Mouse (Mus musculus) cerebellum, adult 8-10 months (tissue): ENCODE results near the gene Rhog.
A peak's percentile ranks its signal among the peaks of the same experiment; 100 is the strongest.
"Not testable (repeated sequence)": the region's sequence is repeated elsewhere in the genome, so short reads cannot be mapped to it uniquely, and the experiment has no call there.

Experiments used
- DNase-seq: peaks from one replicate; pipeline ENCODE4 v3.0.0; 2022

The Rhog gene

GRCm38 (mm10) chr7:102255954-102256353, at the start of gene Rhog:
TSS of gene Rhog (minus strand) at chr7:102256054.
- no peak for DNase-seq

- no peak for DNase-seq
Measured at GRCm38 (mm10) chr7:102305596-102305995, 49.7 kb upstream of the Rhog start.

DNA sequence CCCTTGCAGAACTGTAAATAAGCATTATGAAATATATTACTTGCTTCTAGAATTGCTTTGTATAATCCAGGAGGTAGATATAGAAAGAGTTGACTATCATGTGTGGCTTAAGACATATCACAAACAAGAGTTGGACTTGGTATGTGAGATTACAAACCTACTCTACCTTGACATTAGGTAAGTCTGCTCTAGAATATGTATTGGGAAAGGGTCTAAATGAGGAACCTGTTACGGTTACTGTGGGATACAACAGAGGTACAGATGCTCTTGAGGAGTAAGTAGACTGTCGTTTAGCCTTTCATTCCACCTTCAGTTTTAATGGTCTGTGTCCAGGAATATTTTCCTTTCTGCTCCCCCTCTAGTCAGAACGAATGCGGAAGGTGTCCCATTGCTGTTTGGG, 46.6 kb upstream of the Rhog start:
- DNase-seq = no peak

DNA sequence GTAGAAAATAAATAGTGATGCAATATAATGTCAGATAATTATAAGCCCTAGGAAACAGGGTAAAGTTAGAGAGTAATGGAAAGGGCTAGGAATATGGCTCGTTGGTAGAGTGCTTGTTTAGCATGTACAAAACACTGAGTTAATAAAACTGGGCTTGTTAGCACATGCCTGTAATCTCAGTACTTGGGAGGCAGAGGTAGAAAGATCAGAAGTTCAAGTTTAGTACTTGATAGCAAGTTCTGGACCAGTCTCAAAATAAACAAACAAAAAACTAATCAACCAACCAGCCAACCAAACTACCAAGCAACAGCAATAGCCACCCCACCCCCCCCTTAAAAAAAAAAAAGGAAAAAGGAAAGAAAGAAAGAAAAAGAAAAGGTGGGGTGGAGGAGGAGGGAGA, 44.9 kb upstream of the Rhog start:
- DNase-seq = no peak

- no peak for DNase-seq
Measured at GRCm38 (mm10) chr7:102293234-102293633, 37.4 kb upstream of the Rhog start.

DNA sequence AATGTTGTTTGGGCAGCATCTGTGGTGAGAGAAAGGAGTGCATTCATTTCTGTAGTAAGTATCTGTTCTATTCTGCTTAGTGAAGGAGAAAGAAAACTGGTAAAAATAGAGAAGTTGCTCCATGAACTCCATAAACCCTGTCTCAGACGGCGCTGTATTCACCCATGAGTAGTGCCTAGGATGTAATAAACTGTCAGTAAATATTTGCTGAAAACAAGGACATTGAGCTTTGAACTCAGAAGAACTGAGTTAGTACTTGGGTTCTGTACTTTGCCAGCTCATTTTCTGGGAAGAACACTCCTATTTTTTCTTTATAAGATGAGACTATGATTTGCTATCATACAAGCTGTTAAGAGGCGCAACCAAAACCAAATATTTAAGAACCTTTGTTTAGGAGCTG, 36.4 kb upstream of the Rhog start:
- no peak for DNase-seq

- no peak for DNase-seq
Measured at GRCm38 (mm10) chr7:102289466-102289865, 33.6 kb upstream of the Rhog start.

- no peak for DNase-seq
Measured at GRCm38 (mm10) chr7:102282261-102282660, 26.4 kb upstream of the Rhog start.

- no peak for DNase-seq
Measured at GRCm38 (mm10) chr7:102281403-102281802, 25.5 kb upstream of the Rhog start.

- DNase-seq = no peak
Measured at GRCm38 (mm10) chr7:102272422-102272948, 16.6 kb upstream of the Rhog start.

DNA sequence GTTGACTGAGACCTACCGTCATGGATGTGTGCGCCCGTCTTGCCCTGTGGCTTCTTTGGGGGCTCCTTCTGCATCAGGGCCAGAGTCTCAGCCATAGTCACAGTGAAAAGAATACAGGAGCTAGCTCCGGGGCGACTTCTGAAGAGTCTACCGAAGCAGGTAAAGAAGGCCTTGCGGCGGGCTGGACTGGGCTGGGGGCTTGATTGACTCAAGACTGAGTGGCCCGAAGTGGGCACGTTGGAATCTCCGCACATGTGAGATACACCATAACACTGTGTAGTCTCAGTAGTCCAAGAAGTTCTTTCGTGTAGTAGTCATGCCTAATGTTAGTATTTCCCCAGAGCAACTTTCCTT, 12.5 kb upstream of the Rhog start:
- DNase-seq = no peak

DNA sequence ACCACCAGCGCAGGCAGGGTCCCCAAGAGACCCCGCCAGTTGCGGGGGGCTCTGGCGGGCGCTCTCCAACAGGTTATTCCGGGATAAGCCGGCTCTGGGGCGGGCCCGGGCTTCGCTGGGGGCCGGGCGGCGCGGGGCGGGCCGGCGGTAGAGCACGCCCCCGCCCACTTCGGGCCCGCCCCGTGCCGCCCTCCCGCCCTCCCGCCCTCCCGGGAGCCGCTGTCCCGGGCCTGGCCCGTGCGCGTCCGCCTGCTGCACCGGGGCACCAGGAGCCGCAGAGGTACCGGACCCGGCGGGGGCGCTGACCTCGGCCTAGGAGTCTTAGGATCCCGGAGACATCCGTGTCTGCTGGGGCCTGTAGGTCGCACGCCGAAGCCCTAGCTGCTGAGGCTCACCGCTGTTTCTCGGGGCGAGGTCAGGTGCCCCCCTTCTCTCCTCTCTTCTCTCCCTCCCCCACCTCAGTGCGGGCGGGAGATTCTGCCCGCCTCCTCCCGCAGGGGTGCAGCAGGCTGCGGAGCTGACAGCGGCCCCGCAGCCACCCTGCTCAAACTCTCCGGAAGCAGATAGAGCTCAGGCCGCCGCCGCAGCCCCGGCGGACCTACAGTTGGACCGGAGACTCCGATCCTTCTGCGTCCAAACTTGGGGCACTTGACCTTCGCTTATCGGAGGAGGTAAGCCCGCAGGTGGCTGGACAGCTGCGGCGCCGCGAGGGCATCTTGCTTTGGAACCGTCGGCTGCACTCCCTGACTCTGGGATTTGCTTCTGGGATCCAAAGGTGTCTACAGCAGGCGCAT, 11.9 kb upstream of the Rhog start, which contains the start of gene Stim1:
Stim1 (plus strand) TSS at position 206 of the 794 bp plus-strand sequence.
- peak; percentile 66 for DNase-seq

DNA sequence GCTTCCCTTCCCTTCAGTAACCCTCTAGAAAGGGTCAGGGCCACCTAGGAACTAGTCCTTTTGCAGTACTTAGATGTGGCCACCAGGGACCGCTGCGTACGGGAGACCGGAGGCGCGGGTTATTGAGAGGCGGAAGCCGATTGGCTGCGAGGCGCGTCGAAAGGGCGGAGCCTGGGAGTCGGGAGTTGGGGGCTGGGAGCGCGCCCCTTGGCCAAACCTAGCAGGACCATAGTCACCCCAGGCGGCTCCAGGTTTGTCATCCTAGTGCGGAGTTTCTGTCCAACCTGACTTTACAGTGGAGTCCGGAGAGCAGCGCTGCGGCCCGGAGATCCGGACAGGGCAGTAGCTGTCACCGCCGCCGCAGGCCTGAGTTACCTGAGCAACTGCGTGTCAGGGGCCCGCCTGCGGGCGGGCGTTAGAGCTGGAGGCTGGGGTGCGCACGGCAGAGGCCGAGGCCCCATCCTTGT, 11.3 kb upstream of the Rhog start:
- DNase-seq = peak; percentile 97

- DNase-seq = no peak
Measured at GRCm38 (mm10) chr7:102266401-102267042, 10.7 kb upstream of the Rhog start.

- DNase-seq = not testable (repeated sequence)
Measured at GRCm38 (mm10) chr7:102266021-102266400, 10.2 kb upstream of the Rhog start.

GRCm38 (mm10) chr7:102263020-102263419, 7.2 kb upstream of the Rhog start:
- no peak for DNase-seq

DNA sequence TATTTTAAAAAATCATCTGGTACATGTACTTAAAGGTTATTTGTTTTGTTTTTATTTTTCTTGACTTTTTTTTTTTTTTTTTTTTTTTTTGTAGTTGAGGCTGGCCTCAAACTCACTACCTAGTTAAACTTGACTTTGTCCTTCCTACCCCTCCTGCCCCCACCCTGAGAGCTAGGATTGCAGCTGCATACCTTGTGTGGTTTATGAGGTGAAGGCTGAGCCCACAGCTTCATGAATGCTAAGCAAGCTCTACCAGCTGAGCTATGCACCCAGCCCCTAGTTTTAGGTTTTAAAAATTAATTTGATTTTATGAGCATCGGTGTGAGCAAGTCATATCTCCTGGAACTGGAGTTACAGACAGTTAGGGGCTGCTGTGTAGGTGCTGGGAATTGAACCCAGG, 4.7 kb upstream of the Rhog start:
- no peak for DNase-seq

- no peak for DNase-seq
Measured at GRCm38 (mm10) chr7:102259716-102260479, 4.0 kb upstream of the Rhog start.

GRCm38 (mm10) chr7:102258753-102259152, 2.9 kb upstream of the Rhog start:
- DNase-seq = no peak

GRCm38 (mm10) chr7:102258189-102258588, 2.3 kb upstream of the Rhog start:
- peak; percentile 75 for DNase-seq

DNA sequence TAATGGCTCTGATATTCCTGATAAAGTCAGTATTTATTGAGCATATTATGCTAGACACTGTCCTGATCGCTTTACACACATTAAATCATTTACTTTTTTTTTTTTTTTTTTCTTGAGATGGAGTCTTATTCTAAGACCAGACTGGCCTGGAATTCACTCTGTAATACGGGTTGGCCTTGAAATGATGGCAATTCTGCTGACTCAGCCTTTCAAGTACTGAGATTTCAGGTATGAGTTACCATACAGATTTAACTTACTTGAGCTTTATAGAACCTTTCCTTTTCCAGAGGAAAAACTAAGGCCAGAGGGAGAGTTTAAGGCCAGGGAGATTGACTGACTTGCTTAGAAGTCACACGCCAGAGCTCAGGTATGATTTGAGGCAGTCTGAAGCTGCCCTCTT, 782 bp upstream of the Rhog start:
- no peak for DNase-seq

DNA sequence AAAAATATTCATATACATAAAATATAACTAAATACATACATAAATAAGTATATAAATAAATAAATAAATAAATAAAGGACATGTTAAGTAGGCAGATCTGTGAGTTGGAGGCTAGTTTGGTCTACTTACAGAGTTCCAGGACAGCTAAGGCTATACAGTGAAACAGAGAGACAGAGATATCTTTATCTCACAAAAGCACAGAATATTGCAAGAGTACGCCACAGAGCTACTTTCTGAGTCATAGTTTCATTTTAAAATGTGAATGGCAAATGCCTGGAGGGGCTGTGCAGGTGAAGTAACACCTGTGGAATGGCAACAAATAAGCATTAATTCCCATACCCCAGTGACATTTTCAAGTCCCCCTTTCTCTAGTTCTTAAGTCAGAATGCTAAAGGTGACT, 2.2 kb downstream of the Rhog start:
- DNase-seq = no peak

- peak; percentile 89 for DNase-seq
Measured at GRCm38 (mm10) chr7:102250631-102251214, 5.1 kb downstream of the Rhog start.
